Mouse (Mus musculus) kidney, adult 11 months (tissue): ENCODE measurements around the gene Rcc2.

Experiments
- DNase-seq: peaks from one replicate; pipeline ENCODE4 v3.0.0; 2022

The Rcc2 gene

GRCm38 (mm10) chr4:140700269-140701018 is at the start of gene Rcc2:
Rcc2 (plus strand) TSS chr4:140700541.
- no peak for DNase-seq

GRCm38 (mm10) chr4:140653835-140654583 is 46.3 kb upstream of the Rcc2 start:
- DNase-seq: no peak

GRCm38 (mm10) chr4:140654798-140655197 is 45.5 kb upstream of the Rcc2 start:
- no peak for DNase-seq

DNA sequence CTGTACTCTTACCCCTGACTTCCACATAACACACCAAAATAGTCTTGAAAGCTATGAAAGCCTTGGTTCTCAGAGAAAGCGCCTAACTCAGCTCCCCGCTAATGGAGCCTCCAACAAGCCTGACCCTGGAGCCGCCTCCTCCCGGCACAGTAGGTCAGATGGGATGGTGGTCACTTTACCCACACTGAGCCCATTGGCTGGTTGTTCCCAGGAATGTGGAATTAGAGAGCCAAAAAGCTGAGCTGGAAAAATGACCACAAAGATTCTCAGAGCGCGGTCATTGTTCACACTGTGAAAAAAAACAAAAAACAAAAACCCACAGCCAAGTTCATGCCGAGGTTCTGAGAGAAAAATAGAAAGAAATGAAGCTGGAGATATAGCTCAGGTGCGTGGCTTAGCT is 43.8 kb upstream of the Rcc2 start:
- no peak for DNase-seq

DNA sequence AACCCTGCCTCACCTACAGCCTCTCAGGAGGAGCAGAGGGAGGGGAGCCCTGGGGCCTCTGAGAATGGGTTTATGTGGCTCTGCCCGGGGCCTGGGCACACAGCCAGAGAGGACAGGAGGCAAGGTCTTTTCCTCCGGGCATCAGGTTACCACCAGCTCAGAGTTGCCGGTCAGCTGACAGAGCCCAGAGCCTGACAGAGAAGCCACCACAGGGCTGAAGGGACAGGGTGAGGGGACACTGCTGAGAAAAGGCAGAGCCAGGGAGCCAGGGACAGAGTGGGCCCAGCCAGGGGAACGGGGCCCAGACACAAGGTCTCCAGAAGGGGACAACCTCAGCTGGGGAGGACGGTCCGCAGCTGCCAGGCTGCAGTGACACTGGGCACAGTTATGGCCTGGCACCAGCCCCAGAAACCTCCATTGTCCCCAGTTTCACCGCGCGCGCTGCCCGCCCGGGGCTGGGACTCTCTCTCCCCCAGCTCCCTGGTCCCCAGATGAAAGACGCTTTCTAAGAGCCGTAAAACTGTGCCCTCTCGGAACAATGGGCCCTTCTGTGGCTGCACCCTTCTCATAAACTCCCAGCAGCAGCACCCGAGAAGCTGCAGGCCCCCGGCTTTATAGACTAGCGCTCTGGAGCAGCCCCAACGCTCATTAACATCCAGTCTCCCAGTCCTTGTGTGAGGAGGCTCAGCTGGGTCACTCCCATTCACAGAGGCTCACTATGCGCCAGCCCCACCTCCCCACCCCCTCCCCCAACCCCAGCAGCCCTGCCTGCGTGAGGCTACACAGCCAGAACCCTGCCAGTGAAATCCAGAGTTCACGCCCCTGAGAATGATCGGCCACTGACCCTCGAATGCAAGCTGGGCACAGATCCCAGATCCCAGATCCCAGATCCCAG is 42.4 kb upstream of the Rcc2 start:
- DNase-seq: peak; percentile 85

DNA sequence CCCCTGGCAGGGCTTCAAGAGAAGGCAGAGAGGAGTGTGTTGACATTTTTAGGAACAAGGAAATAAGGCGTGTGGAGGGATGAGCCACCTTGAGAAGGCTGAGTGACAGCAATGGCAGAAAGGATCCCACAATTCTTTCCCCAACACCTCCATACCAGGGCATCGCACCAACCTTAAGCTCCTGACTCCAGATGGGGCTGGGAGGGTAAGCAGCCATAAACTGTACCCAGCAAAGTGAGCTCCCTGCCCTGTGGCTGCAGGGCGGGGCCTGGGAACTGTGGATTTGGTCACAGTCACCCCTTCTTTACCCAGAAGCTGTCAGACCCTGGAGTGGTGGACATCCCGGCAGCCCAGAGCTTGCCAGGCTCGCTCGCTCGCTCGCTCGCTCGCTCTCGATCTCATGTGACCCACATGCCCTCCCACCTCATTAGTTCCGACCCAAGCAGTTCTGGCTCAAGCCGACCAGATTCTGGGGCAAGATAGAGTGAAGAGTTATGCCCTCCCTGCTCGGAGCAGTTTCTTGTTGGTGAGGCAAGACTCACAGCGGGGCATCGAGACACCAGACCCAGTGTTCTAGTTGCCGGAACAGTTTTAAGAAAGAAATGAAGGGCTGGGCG is 38.8 kb upstream of the Rcc2 start:
- DNase-seq: peak; percentile 47

GRCm38 (mm10) chr4:140662453-140662852 is 37.9 kb upstream of the Rcc2 start:
- no peak for DNase-seq

- DNase-seq: no peak
Observed at GRCm38 (mm10) chr4:140662882-140663585, 37.3 kb upstream of the Rcc2 start.

GRCm38 (mm10) chr4:140665053-140665452 is 35.3 kb upstream of the Rcc2 start:
- DNase-seq: no peak

- peak; percentile 80 for DNase-seq
Observed at GRCm38 (mm10) chr4:140665760-140666159, 34.6 kb upstream of the Rcc2 start, which contains the start of gene Arhgef10l. Arhgef10l (minus strand) TSS chr4:140666012.

DNA sequence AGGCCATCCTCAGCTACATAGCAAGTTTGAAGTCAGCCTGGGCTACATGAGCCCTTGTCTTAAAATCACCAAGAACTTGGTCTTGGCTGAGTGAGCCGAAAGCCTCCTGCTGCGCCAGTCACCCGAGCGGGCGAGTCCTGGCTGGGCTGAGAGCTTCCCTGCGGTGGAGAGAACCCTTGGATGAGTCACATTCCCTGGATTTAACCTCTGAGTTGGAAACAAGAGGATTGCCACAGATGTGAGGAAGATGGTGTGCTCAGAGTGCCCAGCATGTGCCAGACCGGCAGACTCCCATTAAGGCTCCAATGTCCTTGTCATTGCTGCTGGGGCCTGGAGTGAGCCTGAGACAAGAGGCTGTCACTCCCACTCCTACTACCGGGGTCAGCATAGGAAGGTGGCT is 32.5 kb upstream of the Rcc2 start:
- no peak for DNase-seq

DNA sequence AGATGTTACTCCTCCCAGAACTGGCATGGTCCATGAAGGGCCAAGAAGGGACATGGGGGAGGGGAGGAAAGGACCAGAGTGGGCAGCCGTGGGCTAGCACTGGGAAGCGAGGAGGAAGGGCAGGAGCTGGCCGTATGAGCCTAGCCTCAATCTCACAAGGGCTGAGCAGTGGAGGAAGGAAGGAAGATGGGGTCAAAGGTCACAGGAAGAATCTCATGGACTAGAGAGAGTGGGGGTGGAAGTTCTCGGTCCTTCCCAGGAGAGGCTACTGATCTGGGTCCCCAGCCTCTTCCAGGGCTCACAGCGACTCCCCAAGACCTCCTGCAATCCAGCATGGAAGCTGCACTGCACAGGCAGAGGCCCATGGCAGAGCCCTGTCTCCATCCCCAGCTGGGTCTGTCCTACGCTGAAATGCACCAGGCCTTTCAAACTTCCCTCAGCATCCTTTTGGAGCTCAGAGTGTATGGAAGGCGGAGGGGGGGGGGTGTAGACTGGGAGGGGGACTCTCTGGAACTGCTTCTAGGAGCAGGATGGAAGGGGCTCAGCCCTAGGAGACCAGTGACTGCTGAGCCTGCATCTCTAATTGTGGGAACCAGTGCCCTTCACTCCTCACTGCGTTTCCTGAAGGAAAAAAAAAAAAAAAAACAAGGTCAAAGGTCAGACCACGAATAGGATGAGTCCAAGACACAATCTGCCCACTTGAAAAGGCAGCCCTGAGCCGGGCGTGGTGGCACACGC is 26.6 kb upstream of the Rcc2 start:
- DNase-seq: no peak

DNA sequence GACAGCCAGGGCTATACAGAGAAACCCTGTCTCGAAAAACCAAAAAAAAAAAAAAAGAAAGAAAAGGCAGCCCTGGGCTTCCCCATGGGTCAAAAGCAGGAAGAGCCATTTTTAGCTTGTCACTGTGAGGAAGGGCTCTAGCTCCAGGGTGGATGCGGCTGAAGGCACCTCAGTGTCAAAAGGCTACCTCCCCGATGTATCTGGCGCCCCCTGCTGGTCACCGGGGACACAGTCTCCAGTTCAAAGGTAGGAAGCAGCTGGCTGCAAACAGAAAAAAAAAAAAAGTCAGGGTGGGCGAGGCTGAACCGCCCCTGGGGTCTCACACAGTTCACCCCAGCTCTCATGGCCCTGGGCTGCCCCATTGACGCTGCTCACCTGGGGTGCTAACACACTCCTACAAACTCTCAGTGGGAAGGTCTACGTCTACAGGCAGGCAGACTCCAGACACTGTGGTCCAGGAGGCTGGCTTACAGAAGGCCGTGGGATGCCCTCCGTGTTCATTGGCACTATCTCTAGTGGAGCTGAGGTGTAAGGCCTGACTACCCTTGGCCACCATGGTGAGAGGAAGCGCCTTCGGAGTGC is 25.9 kb upstream of the Rcc2 start:
- peak; percentile 58 for DNase-seq

DNA sequence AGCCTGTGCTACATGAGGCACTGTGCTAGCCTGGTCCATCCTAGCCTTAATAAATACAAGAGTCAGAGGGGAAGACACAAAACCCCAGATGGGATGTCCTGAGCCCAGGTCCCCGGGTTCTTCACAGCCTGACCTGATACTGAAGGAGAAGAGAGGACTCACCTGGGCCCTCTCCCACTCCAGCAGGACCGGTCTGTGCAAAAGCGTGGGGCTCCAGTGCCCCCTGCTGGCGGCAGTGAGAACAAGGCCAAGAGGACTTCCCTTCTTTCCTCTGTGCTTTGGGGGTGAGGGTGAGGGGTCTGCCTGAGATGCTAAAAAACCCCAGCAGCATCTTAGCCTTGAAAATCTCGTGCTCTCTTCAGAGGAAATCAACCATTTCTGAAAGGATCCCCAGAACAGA is 21.3 kb upstream of the Rcc2 start:
- no peak for DNase-seq

GRCm38 (mm10) chr4:140679723-140680380 is 20.5 kb upstream of the Rcc2 start:
- peak; percentile 60 for DNase-seq

DNA sequence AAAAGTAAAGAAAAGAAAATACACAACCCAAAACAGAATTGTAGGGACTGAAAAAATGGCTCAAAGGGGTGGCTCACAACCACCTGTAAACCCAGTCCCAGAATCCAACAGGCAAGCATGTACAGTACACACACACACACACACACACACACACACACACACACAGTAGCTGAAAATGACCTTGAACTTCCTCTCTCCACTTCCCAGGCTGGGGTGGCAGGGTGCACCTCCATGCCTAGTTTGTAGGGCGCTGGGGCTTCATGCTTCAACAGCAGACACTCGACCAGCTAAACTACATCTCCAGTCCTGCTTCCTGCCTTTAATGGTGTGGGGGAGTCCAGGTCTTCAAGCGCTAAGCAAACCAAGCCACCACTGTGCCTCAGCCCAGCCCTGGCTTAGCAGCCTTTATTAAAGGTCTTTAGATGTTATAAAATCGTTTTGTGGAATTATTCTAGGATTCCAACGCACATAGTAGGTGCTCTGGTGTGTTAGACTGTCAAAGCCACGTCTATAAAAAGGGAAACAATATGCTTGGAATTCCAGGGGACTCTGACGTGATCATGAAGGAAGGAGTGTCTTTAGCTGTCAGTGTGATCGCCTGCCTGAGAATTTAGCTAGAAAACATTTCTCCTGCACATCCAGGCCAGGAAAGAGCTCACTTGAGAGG is 19.5 kb upstream of the Rcc2 start:
- DNase-seq: no peak

- DNase-seq: no peak
Observed at GRCm38 (mm10) chr4:140683608-140684007, 16.7 kb upstream of the Rcc2 start.

DNA sequence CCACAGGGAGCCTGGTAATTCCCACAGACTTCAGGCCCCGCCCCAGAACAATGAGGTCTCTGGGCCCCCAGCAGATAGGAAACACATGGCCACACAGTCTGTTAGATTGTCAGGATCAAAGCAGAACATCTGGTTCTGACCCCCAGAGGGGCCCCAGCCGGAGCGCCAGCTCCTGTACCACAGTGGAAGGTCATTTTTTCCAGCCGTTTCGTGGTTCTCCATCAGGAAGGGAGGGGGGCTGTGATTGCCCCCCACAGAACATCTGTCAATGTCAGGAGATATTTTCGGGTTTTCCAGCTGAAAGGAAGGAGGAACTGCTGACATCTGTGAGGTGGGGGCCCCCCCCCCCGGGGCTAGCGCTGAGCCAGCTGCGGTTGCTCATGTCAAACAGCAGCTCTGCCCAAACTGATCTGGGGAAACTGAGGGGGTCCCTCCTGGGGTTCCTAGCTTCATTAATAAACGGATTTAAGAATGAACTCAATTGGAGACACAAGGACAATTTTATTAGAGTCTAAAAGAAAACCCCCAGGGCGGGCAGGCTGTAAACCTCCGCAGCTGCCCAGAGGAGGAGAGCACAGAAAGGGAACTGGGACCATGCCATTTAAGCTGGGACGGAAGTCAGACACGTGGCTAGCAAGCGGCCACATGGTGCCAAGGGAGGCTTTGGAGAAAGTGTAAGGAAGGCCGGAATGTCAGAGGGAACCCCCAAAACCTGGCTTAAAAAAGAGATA is 16.0 kb upstream of the Rcc2 start:
- DNase-seq: no peak

DNA sequence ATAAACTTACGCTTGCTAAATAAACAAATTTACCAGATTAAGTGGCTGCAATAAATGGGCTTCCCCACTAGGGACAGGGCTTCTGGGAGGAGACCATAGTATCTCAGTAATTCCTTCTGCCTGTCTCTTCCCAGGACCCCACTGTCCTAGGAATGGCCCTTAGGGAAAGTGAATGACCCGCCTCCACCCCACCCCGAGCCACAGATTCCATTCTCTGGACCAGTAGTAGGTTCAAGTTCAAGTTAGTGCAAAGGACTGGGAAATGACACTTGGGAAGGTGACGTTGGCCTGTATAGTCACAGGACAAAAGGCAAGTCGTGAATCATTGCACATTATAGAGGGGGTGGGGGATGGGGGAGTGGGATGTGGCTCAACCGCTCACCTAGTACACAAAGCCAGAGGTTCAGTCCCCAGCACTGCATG is 15.4 kb upstream of the Rcc2 start:
- DNase-seq: no peak
